Mouse (Mus musculus) olfactory bulb, adult 2 months (tissue): ENCODE results near the gene Phldb2. TPM values are rescaled to one million over a fixed set of nuclear protein-coding genes. Genes with fewer than 3 reads are reported as not detected.

Experiments
- H3K27ac ChIP-seq: fragments of 200-500 bp; 2 replicates; pipeline ENCODE4 v1.5.1; 2012; ENCODE audit warnings: low read depth, low read length; ENCODE audit not compliant: insufficient read depth
- H3K4me1 ChIP-seq: fragments of 200-500 bp; 2 replicates; pipeline ENCODE4 v1.6.1; 2012; ENCODE audit warnings: low read length; ENCODE audit not compliant: control insufficient read depth, insufficient read depth
- H3K4me3 ChIP-seq: fragments of 200-500 bp; 2 replicates; pipeline ENCODE4 v1.5.1; 2012; ENCODE audit warnings: mild to moderate bottlenecking, low read depth, low read length, moderate library complexity; ENCODE audit not compliant: insufficient read depth
- CTCF ChIP-seq: fragments of 200-500 bp; IDR thresholded peaks from 2 replicates; pipeline ENCODE4 v1.5.1; 2012; ENCODE audit warnings: low read depth, mild to moderate bottlenecking, low read length, moderate library complexity; ENCODE audit not compliant: insufficient read depth
- POLR2A ChIP-seq: fragments of 200-500 bp; IDR thresholded peaks from 2 replicates; pipeline ENCODE4 v1.6.1; 2012; ENCODE audit warnings: mild to moderate bottlenecking, low read depth, low read length, moderate library complexity; ENCODE audit not compliant: insufficient read depth
- WGBS: fragments of 180-500 bp; shearing (Covaris S2); methylation state at CpG from one replicate; pipeline ENCODE4 v1.1.7; 2018; 5-methylcytosine and 5-hydroxymethylcytosine counted together
- polyA plus RNA-seq: library from polyadenylated mRNA; stranded (reverse); fragments of >200 nt; gene quantifications from 2 replicates; pipeline ENCODE4 v1.2.4, GENCODE M21; 2012; ENCODE audit warnings: low replicate concordance; ENCODE audit not compliant: missing spikeins, insufficient read depth, insufficient read length

The Phldb2 gene
- polyA plus RNA-seq, 1 experiment, result not detected

DNA sequence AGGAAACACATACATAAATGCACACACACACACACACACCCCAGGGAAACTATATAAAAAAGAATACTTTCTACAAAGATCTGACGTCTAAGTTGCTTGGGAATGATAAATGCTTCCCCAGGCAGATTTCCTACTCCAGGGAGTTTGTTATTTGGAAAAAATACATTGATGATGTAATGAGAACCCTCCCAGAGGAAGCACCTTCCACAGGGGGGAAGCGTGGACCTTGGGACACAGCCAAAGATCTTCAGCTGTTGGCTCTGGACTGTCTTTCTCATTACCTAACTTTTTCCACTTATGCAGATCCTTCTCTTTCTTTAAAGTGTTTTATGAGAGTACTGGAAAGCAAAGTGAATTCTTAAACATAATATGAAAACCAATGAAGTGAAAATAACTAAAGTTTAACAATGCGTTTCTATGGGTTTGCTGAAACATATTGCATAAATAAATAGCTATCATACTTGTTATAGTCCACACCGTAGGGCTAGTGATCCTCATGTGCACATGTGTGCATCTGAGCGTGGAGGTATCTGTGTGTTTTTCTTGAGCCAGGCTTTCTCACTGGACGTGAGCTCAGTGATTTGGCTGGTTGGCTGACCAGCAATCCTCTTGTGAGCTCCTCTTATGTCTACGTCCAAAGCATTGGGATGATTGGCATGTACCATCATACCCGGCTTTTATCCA lies 30.7 kb downstream of the Phldb2 start:
- Histone ChIP-seq H3K27ac (no peak overlapping the region), H3K4me1 (peaks cover 2% of the 10 kb centered on the region; the same call in 1 of the 2 replicates), H3K4me3 (no peak overlapping the region)
- TF ChIP-seq CTCF (no peak), POLR2A (no peak)
- 84% methylated on average over 8 of the region's 8 CpGs for WGBS

- no peak for TF ChIP-seq CTCF
- no peak for TF ChIP-seq POLR2A
- H3K4me1 ChIP-seq, result peaks cover 2% of the 10 kb centered on the region; the same call in 1 of the 2 replicates
- H3K4me3 ChIP-seq, result no peak overlapping the region
- WGBS, result 55% methylated on average over 8 of the region's 8 CpGs
- no peak overlapping the region for H3K27ac ChIP-seq
These were observed 33.8 kb downstream of the Phldb2 start for GRCm38 (mm10) chr16:45919572-45919971.

DNA sequence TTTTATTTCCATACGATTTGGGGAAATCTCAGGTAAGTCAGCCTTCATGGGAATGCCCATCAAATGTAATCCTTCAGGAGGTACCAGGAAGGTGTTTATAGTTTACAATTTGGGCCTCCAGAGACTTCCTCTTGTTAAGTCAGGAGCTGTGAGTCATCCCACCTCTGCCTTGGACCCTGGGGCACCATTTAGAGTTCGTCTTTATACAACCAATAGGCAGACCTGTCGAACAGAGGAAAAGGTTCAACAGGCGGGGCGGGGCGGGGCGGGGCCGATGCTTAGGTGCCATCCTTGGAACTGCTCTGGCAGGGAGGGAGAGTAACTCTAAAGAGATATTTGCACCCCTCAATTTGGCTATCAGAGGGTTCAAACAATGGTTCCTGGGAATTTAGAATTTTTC lies 49.8 kb downstream of the Phldb2 start:
- Histone ChIP-seq H3K4me1 (no peaks in the 10 kb centered on the region), H3K27ac (no peak overlapping the region), H3K4me3 (no peak overlapping the region)
- TF ChIP-seq CTCF (no peak), POLR2A (no peak)
- WGBS, result 87% methylated on average over 8 of the region's 8 CpGs

GRCm38 (mm10) chr16:45898459-45898858 lies 54.9 kb downstream of the Phldb2 start:
- 96% methylated on average over 3 of the region's 3 CpGs for WGBS
- Histone ChIP-seq H3K4me1 (no peaks in the 10 kb centered on the region), H3K4me3 (no peak overlapping the region), H3K27ac (no peak overlapping the region)
- no peak for TF ChIP-seq POLR2A
- TF ChIP-seq CTCF, result no peak

GRCm38 (mm10) chr16:45896587-45896986 lies 56.8 kb downstream of the Phldb2 start:
- Histone ChIP-seq H3K27ac (no peak overlapping the region), H3K4me3 (no peak overlapping the region), H3K4me1 (no peaks in the 10 kb centered on the region)
- TF ChIP-seq POLR2A (no peak), CTCF (no peak)
- 87% methylated on average over 2 of the region's 2 CpGs for WGBS

DNA sequence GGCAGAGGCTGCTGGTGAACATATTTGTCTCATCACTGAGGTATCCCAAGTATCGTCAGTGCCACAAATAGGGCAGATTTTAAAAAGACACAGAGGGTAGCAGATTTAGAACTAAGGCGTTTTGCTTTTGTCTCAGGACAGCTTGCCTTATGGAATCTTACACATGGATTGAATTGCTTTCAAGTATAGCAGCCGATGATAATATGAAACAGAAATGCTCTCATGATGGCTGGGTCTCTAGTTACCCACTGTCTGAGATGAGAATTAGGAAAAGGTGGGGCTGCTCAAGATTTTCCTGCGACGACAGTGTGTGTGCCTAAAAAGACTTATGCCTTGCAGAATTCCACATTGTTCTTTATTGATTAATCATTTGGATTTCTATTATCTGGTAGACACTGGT lies 58.4 kb downstream of the Phldb2 start:
- H3K4me1 ChIP-seq, result no peaks in the 10 kb centered on the region
- no peak overlapping the region for H3K4me3 ChIP-seq
- no peak overlapping the region for H3K27ac ChIP-seq
- no peak for TF ChIP-seq POLR2A
- no peak for TF ChIP-seq CTCF
- 91% methylated on average over 5 of the region's 5 CpGs for WGBS

- 83% methylated on average over 2 of the region's 2 CpGs for WGBS
- H3K27ac ChIP-seq, result no peak overlapping the region
These were observed 59.6 kb downstream of the Phldb2 start for GRCm38 (mm10) chr16:45893796-45894195.

GRCm38 (mm10) chr16:45892928-45893327 lies 60.5 kb downstream of the Phldb2 start:
- no peak overlapping the region for H3K4me3 ChIP-seq
- 74% methylated on average over 1 of the region's 1 CpGs for WGBS
- no peak for TF ChIP-seq CTCF
- TF ChIP-seq POLR2A, result no peak
- no peak overlapping the region for H3K27ac ChIP-seq
- no peaks in the 10 kb centered on the region for H3K4me1 ChIP-seq

More at GRCm38 (mm10) chr16:45893796-45894195, 59.6 kb downstream of the Phldb2 start:
- no peak overlapping the region for H3K4me3 ChIP-seq
- no peaks in the 10 kb centered on the region for H3K4me1 ChIP-seq
- TF ChIP-seq POLR2A (no peak), CTCF (no peak)

DNA sequence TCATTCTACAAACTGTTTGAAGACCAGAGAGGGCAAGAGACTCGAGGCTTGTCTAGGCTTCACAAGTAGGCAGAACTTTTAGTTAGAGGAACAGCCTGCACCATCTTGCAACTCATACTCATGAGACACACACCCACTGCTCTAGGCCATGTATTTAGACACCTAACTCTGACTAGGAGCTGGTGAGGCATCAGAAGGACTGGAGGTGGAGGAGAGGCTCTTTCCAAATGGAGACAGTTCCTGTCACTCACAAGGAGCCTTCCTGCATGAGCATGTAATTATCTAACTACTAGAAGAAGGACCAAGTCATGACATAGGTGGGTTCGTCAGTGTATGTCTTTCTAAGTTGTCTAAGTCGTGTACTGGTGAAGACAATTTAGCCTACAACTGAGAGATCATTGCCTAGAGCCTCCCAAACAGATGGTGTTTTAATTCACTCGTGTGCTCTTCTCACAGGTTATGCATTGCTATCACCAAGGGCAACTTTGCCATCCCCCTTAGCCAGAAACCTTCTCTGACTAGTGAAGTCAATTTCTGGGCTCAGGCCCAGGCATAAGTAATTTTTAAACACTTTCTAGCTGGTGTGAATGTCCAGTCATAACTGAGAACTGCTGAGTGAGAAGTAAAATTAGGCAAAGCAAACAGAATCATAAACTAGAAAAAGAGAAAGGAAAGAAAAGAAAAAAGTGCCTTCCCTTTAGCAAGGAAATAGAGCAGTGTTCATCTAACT lies 62.8 kb downstream of the Phldb2 start:
- Histone ChIP-seq H3K4me3 (no peak overlapping the region), H3K4me1 (no peaks in the 10 kb centered on the region), H3K27ac (no peak overlapping the region)
- 77% methylated on average over 4 of the region's 4 CpGs for WGBS
- no peak for TF ChIP-seq POLR2A
- TF ChIP-seq CTCF, result no peak
